Mouse (Mus musculus): ENCODE measurements around the gene 9930021J03Rik. TPM values are rescaled to one million over a fixed set of nuclear protein-coding genes. Genes with fewer than 3 reads are reported as not detected.
A peak's percentile ranks its signal among the peaks of the same experiment; 100 is the strongest.

The 9930021J03Rik gene
- polyA plus RNA-seq, 1 experiment from 2014 or later, result 5.7 TPM

GRCm38 (mm10) chr19:29797371-29797770 is 8.4 kb downstream of the 9930021J03Rik start:
- H3K4me3 ChIP-seq (replicated peaks), result no peak overlapping the region

GRCm38 (mm10) chr19:29787997-29788396 is 17.8 kb downstream of the 9930021J03Rik start:
- no peaks in the 10 kb centered on the region for H3K9me3 ChIP-seq (replicated peaks)
- H3K27me3 ChIP-seq, result no peaks in the 10 kb centered on the region
- no peak overlapping the region for H3K4me3 ChIP-seq (replicated peaks)
- no peak overlapping the region for H3K4me2 ChIP-seq
- H3K9ac ChIP-seq, result no peak overlapping the region
- no peak overlapping the region for H3K27ac ChIP-seq
- peaks cover 22% of the 10 kb centered on the region for H3K36me3 ChIP-seq
- no peaks in the 10 kb centered on the region for H3K4me1 ChIP-seq
- no peak for ATAC-seq (replicated peaks; ENCODE audit: low FRiP score)

More at GRCm38 (mm10) chr19:29797371-29797770, 8.4 kb downstream of the 9930021J03Rik start:
- 80% methylated on average over 3 of the region's 3 CpGs for WGBS
- H3K4me2 ChIP-seq, result no peak overlapping the region
- H3K27me3 ChIP-seq, result no peaks in the 10 kb centered on the region
- no peak overlapping the region for H3K9ac ChIP-seq
- no peaks in the 10 kb centered on the region for H3K36me3 ChIP-seq
- no peaks in the 10 kb centered on the region for H3K4me1 ChIP-seq
- H3K27ac ChIP-seq, result no peak overlapping the region
- H3K9me3 ChIP-seq (replicated peaks), result no peaks in the 10 kb centered on the region
- no peak for ATAC-seq (replicated peaks; ENCODE audit: low FRiP score)

GRCm38 (mm10) chr19:29782914-29783313 is 22.9 kb downstream of the 9930021J03Rik start:
- Histone ChIP-seq H3K4me1 (no peaks in the 10 kb centered on the region), H3K4me2 (no peak overlapping the region), H3K27ac (no peak overlapping the region), H3K9ac (no peak overlapping the region), H3K9me3 (replicated peaks) (no peaks in the 10 kb centered on the region), H3K36me3 (peaks cover 23% of the 10 kb centered on the region), H3K4me3 (replicated peaks) (no peak overlapping the region), H3K27me3 (no peaks in the 10 kb centered on the region)
- WGBS, result 84% methylated on average over 2 of the region's 2 CpGs
- no peak for ATAC-seq (replicated peaks; ENCODE audit: low FRiP score)

GRCm38 (mm10) chr19:29753939-29754338 is 51.9 kb downstream of the 9930021J03Rik start:
- Histone ChIP-seq H3K9me3 (replicated peaks) (no peaks in the 10 kb centered on the region), H3K4me2 (no peak overlapping the region), H3K27ac (no peak overlapping the region), H3K9ac (no peak overlapping the region), H3K36me3 (peaks cover 13% of the 10 kb centered on the region; the same call in 1 of the 2 replicates), H3K4me1 (no peaks in the 10 kb centered on the region), H3K27me3 (no peaks in the 10 kb centered on the region), H3K4me3 (replicated peaks) (no peak overlapping the region)
- 92% methylated on average over 2 of the region's 2 CpGs for WGBS
- ATAC-seq (replicated peaks; ENCODE audit: low FRiP score), result no peak

GRCm38 (mm10) chr19:29750994-29751393 is 54.8 kb downstream of the 9930021J03Rik start:
- H3K4me3 ChIP-seq (replicated peaks), result no peak overlapping the region
- no peaks in the 10 kb centered on the region for H3K4me1 ChIP-seq
- ATAC-seq (replicated peaks; ENCODE audit: low FRiP score), result no peak
- no peak overlapping the region for H3K9ac ChIP-seq
- WGBS, result 95% methylated on average over 3 of the region's 3 CpGs
- H3K9me3 ChIP-seq (replicated peaks), result no peaks in the 10 kb centered on the region
- no peak overlapping the region for H3K27ac ChIP-seq
- peaks cover 17% of the 10 kb centered on the region; the same call in 1 of the 2 replicates for H3K36me3 ChIP-seq
- no peaks in the 10 kb centered on the region for H3K27me3 ChIP-seq
- no peak overlapping the region for H3K4me2 ChIP-seq

GRCm38 (mm10) chr19:29743531-29743930 is 62.3 kb downstream of the 9930021J03Rik start:
- H3K4me1 ChIP-seq, result no peaks in the 10 kb centered on the region
- 0 out of 2 replicates have a peak overlapping the region, but pooled peaks have one; percentile 3 for H3K4me3 ChIP-seq (replicated peaks)
- no peaks in the 10 kb centered on the region for H3K9me3 ChIP-seq (replicated peaks)
- no peak for ATAC-seq (replicated peaks; ENCODE audit: low FRiP score)
- H3K9ac ChIP-seq, result no peak overlapping the region
- no peaks in the 10 kb centered on the region for H3K27me3 ChIP-seq
- WGBS, result 68% methylated on average over 5 of the region's 5 CpGs
- H3K36me3 ChIP-seq, result peaks cover 4% of the 10 kb centered on the region; the same call in 1 of the 2 replicates
- peak overlapping the region; percentile 32 for H3K4me2 ChIP-seq
- peak overlapping the region; percentile 72; the same call in 1 of the 2 replicates for H3K27ac ChIP-seq

GRCm38 (mm10) chr19:29740661-29741060 is 65.1 kb downstream of the 9930021J03Rik start:
- Histone ChIP-seq H3K27ac (no peak overlapping the region), H3K9me3 (replicated peaks) (no peaks in the 10 kb centered on the region), H3K4me2 (no peak overlapping the region), H3K27me3 (no peaks in the 10 kb centered on the region), H3K4me3 (replicated peaks) (no peak overlapping the region), H3K4me1 (no peaks in the 10 kb centered on the region), H3K9ac (no peak overlapping the region), H3K36me3 (no peaks in the 10 kb centered on the region)
- no peak for ATAC-seq (replicated peaks; ENCODE audit: low FRiP score)
- 76% methylated on average over 1 of the region's 1 CpGs for WGBS

- no peak overlapping the region for H3K27ac ChIP-seq
- no peak overlapping the region for H3K4me2 ChIP-seq
- ATAC-seq (replicated peaks; ENCODE audit: low FRiP score), result no peak
- H3K27me3 ChIP-seq, result no peaks in the 10 kb centered on the region
- no peaks in the 10 kb centered on the region for H3K36me3 ChIP-seq
- H3K4me1 ChIP-seq, result no peaks in the 10 kb centered on the region
- H3K9ac ChIP-seq, result no peak overlapping the region
- 95% methylated on average over 2 of the region's 2 CpGs for WGBS
- no peaks in the 10 kb centered on the region for H3K9me3 ChIP-seq (replicated peaks)
- H3K4me3 ChIP-seq (replicated peaks), result no peak overlapping the region
Observed at GRCm38 (mm10) chr19:29739608-29740007, 66.2 kb downstream of the 9930021J03Rik start.

- no peak overlapping the region for H3K4me3 ChIP-seq (replicated peaks)
- H3K27me3 ChIP-seq, result no peaks in the 10 kb centered on the region
- no peak overlapping the region for H3K27ac ChIP-seq
- no peaks in the 10 kb centered on the region for H3K4me1 ChIP-seq
- WGBS, result 70% methylated on average over 3 of the region's 3 CpGs
- no peaks in the 10 kb centered on the region for H3K9me3 ChIP-seq (replicated peaks)
- ATAC-seq (replicated peaks; ENCODE audit: low FRiP score), result no peak
- H3K9ac ChIP-seq, result no peak overlapping the region
- H3K36me3 ChIP-seq, result no peaks in the 10 kb centered on the region
- no peak overlapping the region for H3K4me2 ChIP-seq
Observed at GRCm38 (mm10) chr19:29735421-29735820, 70.4 kb downstream of the 9930021J03Rik start.

- Histone ChIP-seq H3K4me3 (replicated peaks) (no peak overlapping the region), H3K27ac (no peak overlapping the region), H3K4me1 (no peaks in the 10 kb centered on the region), H3K9me3 (replicated peaks) (no peaks in the 10 kb centered on the region), H3K9ac (no peak overlapping the region), H3K27me3 (no peaks in the 10 kb centered on the region), H3K36me3 (peaks cover 49% of the 10 kb centered on the region), H3K4me2 (no peak overlapping the region)
- WGBS, result 95% methylated on average over 3 of the region's 3 CpGs
- ATAC-seq (replicated peaks; ENCODE audit: low FRiP score), result no peak
Observed at GRCm38 (mm10) chr19:29718476-29718875, 87.3 kb downstream of the 9930021J03Rik start.

GRCm38 (mm10) chr19:29717854-29718253 is 87.9 kb downstream of the 9930021J03Rik start:
- Histone ChIP-seq H3K27ac (no peak overlapping the region), H3K36me3 (peaks cover 51% of the 10 kb centered on the region), H3K4me2 (no peak overlapping the region), H3K9me3 (replicated peaks) (no peaks in the 10 kb centered on the region), H3K4me1 (no peaks in the 10 kb centered on the region), H3K9ac (no peak overlapping the region), H3K27me3 (no peaks in the 10 kb centered on the region), H3K4me3 (replicated peaks) (no peak overlapping the region)
- WGBS, result 88% methylated on average over 3 of the region's 3 CpGs
- ATAC-seq (replicated peaks; ENCODE audit: low FRiP score), result no peak

GRCm38 (mm10) chr19:29713451-29713850 is 92.3 kb downstream of the 9930021J03Rik start:
- no peaks in the 10 kb centered on the region for H3K27me3 ChIP-seq
- 87% methylated on average over 4 of the region's 4 CpGs for WGBS

GRCm38 (mm10) chr19:29709461-29709860 is 96.3 kb downstream of the 9930021J03Rik start:
- H3K4me3 ChIP-seq (replicated peaks), result no peak overlapping the region
- ATAC-seq (replicated peaks; ENCODE audit: low FRiP score), result no peak
- H3K9me3 ChIP-seq (replicated peaks), result no peaks in the 10 kb centered on the region
- no peak overlapping the region for H3K4me2 ChIP-seq
- H3K9ac ChIP-seq, result no peak overlapping the region
- peaks cover 11% of the 10 kb centered on the region for H3K4me1 ChIP-seq
- WGBS, result 71% methylated on average over 3 of the region's 3 CpGs
- no peaks in the 10 kb centered on the region for H3K27me3 ChIP-seq
- 0 out of 2 replicates have a peak, but pooled peaks cover 3% of the 10 kb centered on the region for H3K36me3 ChIP-seq
- H3K27ac ChIP-seq, result no peak overlapping the region

More at GRCm38 (mm10) chr19:29713451-29713850, 92.3 kb downstream of the 9930021J03Rik start:
- no peak for ATAC-seq (replicated peaks; ENCODE audit: low FRiP score)
- Histone ChIP-seq H3K36me3 (peaks cover 31% of the 10 kb centered on the region), H3K4me3 (replicated peaks) (no peak overlapping the region), H3K4me2 (no peak overlapping the region), H3K9ac (no peak overlapping the region), H3K9me3 (replicated peaks) (no peaks in the 10 kb centered on the region), H3K4me1 (peaks cover 5% of the 10 kb centered on the region; the same call in 1 of the 2 replicates), H3K27ac (no peak overlapping the region)

Data from kidney, embryonic 15.5 days (tissue).